Mouse (Mus musculus): Measurements from ENCODE around the gene Clybl. TPM values are rescaled to one million over a fixed set of nuclear protein-coding genes. Genes with fewer than 3 reads are reported as not detected.

Gene Clybl
- polyA plus RNA-seq, 1 experiment = 5.4 TPM

GRCm38 (mm10) chr14:122312415-122312814, 130.9 kb downstream of the Clybl start:
- Histone ChIP-seq H3K27ac (ENCODE audit: control insufficient read depth, insufficient read depth, low read depth, low read length, poor library complexity) (no peak overlapping the region), H3K4me1 (ENCODE audit: control insufficient read depth, insufficient read depth, low read length) (no peaks in the 10 kb centered on the region), H3K4me3 (replicated peaks; ENCODE audit: control insufficient read depth, low read depth, low read length) (no peak overlapping the region)
- WGBS = 90% methylated on average over 6 of the region's 6 CpGs
- TF ChIP-seq CTCF (IDR thresholded peaks at IDR 0.05; ENCODE audit: control insufficient read depth, insufficient read depth, low read length) (peak; percentile 20; the same call in 1 of the 2 replicates), POLR2A (IDR thresholded peaks at IDR 0.05; ENCODE audit: borderline replicate concordance, control insufficient read depth, low read depth, low read length) (no peak)

DNA sequence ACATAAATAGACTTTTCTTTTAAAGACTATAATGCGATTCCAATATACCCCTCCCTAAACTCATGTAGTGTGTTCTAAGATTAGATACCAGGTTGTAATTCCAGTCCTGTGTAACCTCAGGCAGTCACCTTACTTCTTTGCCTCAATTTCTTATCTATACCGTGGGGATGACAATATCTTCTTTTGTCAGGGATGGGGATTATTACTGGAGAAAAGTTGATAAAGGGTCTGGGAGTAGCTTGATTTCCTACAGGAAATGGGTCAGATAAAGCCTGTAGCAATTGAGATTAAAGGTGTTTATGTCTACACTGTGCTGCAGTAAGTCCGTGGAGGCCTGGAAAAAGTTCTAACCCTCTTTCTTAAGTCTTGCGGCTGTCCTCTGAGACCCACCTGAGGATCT, 131.8 kb downstream of the Clybl start:
- Histone ChIP-seq H3K4me1 (ENCODE audit: control insufficient read depth, insufficient read depth, low read length) (no peaks in the 10 kb centered on the region), H3K4me3 (replicated peaks; ENCODE audit: control insufficient read depth, low read depth, low read length) (no peak overlapping the region), H3K27ac (ENCODE audit: control insufficient read depth, insufficient read depth, low read depth, low read length, poor library complexity) (no peak overlapping the region)
- TF ChIP-seq CTCF (IDR thresholded peaks at IDR 0.05; ENCODE audit: control insufficient read depth, insufficient read depth, low read length) (no peak), POLR2A (IDR thresholded peaks at IDR 0.05; ENCODE audit: borderline replicate concordance, control insufficient read depth, low read depth, low read length) (no peak)
- 73% methylated on average over 4 of the region's 4 CpGs for WGBS

GRCm38 (mm10) chr14:122315743-122316142, 134.2 kb downstream of the Clybl start:
- no peak overlapping the region for H3K27ac ChIP-seq (ENCODE audit: control insufficient read depth, insufficient read depth, low read depth, low read length, poor library complexity)
- TF ChIP-seq CTCF (IDR thresholded peaks at IDR 0.05; ENCODE audit: control insufficient read depth, insufficient read depth, low read length) (no peak), POLR2A (IDR thresholded peaks at IDR 0.05; ENCODE audit: borderline replicate concordance, control insufficient read depth, low read depth, low read length) (no peak)
- 86% methylated on average over 12 of the region's 12 CpGs for WGBS

DNA sequence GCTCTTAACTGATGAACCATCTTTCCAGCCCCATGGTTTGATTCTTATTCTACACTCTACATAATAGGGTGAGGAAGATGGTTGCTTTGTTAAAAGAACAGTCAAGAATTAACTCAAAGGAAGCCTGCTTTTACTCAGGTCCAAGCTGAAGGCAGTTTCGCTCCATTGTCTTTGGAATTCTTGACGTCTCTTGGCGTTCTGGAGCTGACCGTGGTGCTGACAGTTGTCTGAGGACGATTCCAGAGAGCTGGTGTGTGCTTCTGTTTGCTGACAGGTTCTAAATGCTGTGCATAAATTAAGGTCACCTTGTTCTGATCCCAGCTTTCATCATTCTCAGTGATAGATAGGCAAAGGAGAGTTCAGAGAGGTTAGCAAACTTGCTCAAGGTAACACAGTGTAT, 140.6 kb downstream of the Clybl start:
- no peaks in the 10 kb centered on the region; the same call in 1 of the 2 replicates for H3K4me1 ChIP-seq (ENCODE audit: control insufficient read depth, insufficient read depth, low read length)
- 71% methylated on average over 5 of the region's 5 CpGs for WGBS
- no peak overlapping the region for H3K27ac ChIP-seq (ENCODE audit: control insufficient read depth, insufficient read depth, low read depth, low read length, poor library complexity)
- no peak overlapping the region for H3K4me3 ChIP-seq (replicated peaks; ENCODE audit: control insufficient read depth, low read depth, low read length)
- no peak for TF ChIP-seq POLR2A (IDR thresholded peaks at IDR 0.05; ENCODE audit: borderline replicate concordance, control insufficient read depth, low read depth, low read length)
- TF ChIP-seq CTCF (IDR thresholded peaks at IDR 0.05; ENCODE audit: control insufficient read depth, insufficient read depth, low read length) = no peak

More at GRCm38 (mm10) chr14:122315743-122316142, 134.2 kb downstream of the Clybl start:
- no peaks in the 10 kb centered on the region for H3K4me1 ChIP-seq (ENCODE audit: control insufficient read depth, insufficient read depth, low read length)
- H3K4me3 ChIP-seq (replicated peaks; ENCODE audit: control insufficient read depth, low read depth, low read length) = no peak overlapping the region

DNA sequence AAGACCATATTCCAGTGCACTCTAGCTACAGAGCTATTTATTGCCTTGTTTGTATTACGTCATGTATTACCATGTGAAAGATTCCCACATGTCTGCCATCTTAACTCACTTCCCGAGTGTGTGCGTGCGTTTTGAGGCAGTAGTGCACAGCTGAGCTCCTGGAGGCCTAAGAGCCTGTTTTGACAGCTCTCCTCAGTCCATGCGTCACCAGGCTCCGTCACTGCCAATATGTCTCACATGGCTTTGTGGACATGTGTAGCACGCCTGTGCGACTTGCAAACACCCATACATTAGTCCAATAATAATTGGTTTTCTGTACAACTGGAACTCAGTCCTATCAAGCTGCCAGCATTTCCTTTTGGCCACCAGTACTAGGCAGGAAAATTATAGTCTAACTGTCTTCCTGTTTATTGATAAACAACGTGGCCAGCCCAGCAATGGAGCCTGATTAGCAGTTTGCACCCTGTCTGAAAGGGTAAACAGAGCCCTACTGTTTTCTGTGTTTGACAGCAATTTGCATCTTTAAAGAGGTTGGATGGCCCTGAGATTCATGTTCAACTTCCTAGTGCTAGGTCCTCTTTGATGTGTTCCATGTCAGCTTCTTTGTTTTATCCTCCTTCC, 142.4 kb downstream of the Clybl start:
- H3K27ac ChIP-seq (ENCODE audit: control insufficient read depth, insufficient read depth, low read depth, low read length, poor library complexity) = no peak overlapping the region
- H3K4me3 ChIP-seq (replicated peaks; ENCODE audit: control insufficient read depth, low read depth, low read length) = no peak overlapping the region
- 84% methylated on average over 9 of the region's 9 CpGs for WGBS
- no peaks in the 10 kb centered on the region; the same call in 1 of the 2 replicates for H3K4me1 ChIP-seq (ENCODE audit: control insufficient read depth, insufficient read depth, low read length)
- TF ChIP-seq CTCF (IDR thresholded peaks at IDR 0.05; ENCODE audit: control insufficient read depth, insufficient read depth, low read length) (no peak), POLR2A (IDR thresholded peaks at IDR 0.05; ENCODE audit: borderline replicate concordance, control insufficient read depth, low read depth, low read length) (no peak)

GRCm38 (mm10) chr14:122330136-122330535, 148.6 kb downstream of the Clybl start:
- Histone ChIP-seq H3K27ac (ENCODE audit: control insufficient read depth, insufficient read depth, low read depth, low read length, poor library complexity) (no peak overlapping the region), H3K4me1 (ENCODE audit: control insufficient read depth, insufficient read depth, low read length) (no peaks in the 10 kb centered on the region), H3K4me3 (replicated peaks; ENCODE audit: control insufficient read depth, low read depth, low read length) (no peak overlapping the region)
- WGBS = 83% methylated on average over 9 of the region's 9 CpGs
- TF ChIP-seq CTCF (IDR thresholded peaks at IDR 0.05; ENCODE audit: control insufficient read depth, insufficient read depth, low read length) = no peak
- no peak for TF ChIP-seq POLR2A (IDR thresholded peaks at IDR 0.05; ENCODE audit: borderline replicate concordance, control insufficient read depth, low read depth, low read length)

GRCm38 (mm10) chr14:122330716-122331115, 149.2 kb downstream of the Clybl start:
- H3K4me1 ChIP-seq (ENCODE audit: control insufficient read depth, insufficient read depth, low read length) = no peaks in the 10 kb centered on the region
- 81% methylated on average over 2 of the region's 2 CpGs for WGBS
- no peak overlapping the region for H3K27ac ChIP-seq (ENCODE audit: control insufficient read depth, insufficient read depth, low read depth, low read length, poor library complexity)
- H3K4me3 ChIP-seq (replicated peaks; ENCODE audit: control insufficient read depth, low read depth, low read length) = no peak overlapping the region
- no peak for TF ChIP-seq CTCF (IDR thresholded peaks at IDR 0.05; ENCODE audit: control insufficient read depth, insufficient read depth, low read length)
- no peak for TF ChIP-seq POLR2A (IDR thresholded peaks at IDR 0.05; ENCODE audit: borderline replicate concordance, control insufficient read depth, low read depth, low read length)

DNA sequence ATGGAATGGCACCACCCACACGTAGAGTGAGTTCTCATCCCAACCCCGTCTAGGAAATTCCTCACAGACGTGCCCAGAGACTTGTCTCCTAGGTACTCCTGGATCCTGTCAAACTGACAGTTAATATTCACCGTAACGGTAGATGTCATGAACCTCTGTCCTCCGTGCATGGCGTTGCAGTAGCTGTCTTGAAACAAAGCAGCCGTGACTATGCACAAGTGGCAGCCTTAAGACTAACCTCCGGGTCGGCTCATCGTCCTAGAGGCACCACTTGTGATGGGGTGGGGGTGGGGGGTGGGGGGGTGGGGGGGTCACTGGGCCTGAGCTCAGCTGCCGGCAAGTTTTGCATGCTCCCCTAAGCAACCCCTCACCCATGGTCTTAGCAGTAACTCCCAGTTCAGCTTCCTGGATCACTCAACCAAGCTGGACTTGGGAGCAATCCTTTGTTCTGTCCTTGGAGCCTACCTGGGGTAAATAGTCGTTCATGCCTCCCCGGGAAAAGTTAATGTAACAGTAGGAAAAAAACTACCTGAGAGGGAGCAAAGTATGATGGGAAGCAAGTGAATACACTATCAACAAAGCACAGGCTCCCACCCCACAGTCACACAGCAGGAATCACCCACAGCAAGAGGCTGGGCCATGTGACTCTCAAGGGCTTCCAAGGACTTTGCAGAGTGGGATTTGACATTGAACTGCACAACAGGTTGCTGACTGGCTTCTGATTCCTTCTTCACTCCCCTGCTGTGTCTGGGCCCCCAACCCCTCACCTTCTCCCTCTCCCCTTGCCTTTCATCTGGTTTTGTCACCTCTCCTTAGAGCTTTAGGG, 150.3 kb downstream of the Clybl start:
- Histone ChIP-seq H3K27ac (ENCODE audit: control insufficient read depth, insufficient read depth, low read depth, low read length, poor library complexity) (no peak overlapping the region), H3K4me3 (replicated peaks; ENCODE audit: control insufficient read depth, low read depth, low read length) (no peak overlapping the region), H3K4me1 (ENCODE audit: control insufficient read depth, insufficient read depth, low read length) (no peaks in the 10 kb centered on the region)
- 80% methylated on average over 14 of the region's 14 CpGs for WGBS
- TF ChIP-seq CTCF (IDR thresholded peaks at IDR 0.05; ENCODE audit: control insufficient read depth, insufficient read depth, low read length) (no peak), POLR2A (IDR thresholded peaks at IDR 0.05; ENCODE audit: borderline replicate concordance, control insufficient read depth, low read depth, low read length) (no peak)
